Mouse (Mus musculus) MEL (cell line): Measurements from ENCODE around the gene AC109138.7. TPM values are rescaled to one million over a fixed set of nuclear protein-coding genes. Genes with fewer than 3 reads are reported as not detected.

ENCODE experiments used
- DNase-seq: peaks from one replicate; pipeline ENCODE4 v3.0.0; 2011; ENCODE audit warnings: low read depth, low spot score
- H3K27ac ChIP-seq: 2 replicates; pipeline ENCODE4 v1.5.1; 2012; ENCODE audit warnings: low read depth, mild to moderate bottlenecking, control low read depth, low read length, moderate library complexity; ENCODE audit not compliant: control insufficient read depth
- H3K27me3 ChIP-seq, 2 experiments: fragments of 150-350 bp in 1 of 2; sonication (generic) in 1 of 2; 2 replicates each; pipeline ENCODE4 v1.6.1; 2012; ENCODE audit warnings: low read length in 2 of 2, mild to moderate bottlenecking in 2 of 2, improper control_type of control experiment in 1 of 2, moderate library complexity in 1 of 2; ENCODE audit not compliant: insufficient read depth in 2 of 2, control insufficient read depth in 1 of 2
- H3K36me3 ChIP-seq, 2 experiments: 2 replicates each; pipeline ENCODE4 v1.6.1; 2012 to 2014; ENCODE audit warnings: low read length in 2 of 2, improper control_type of control experiment in 1 of 2, inconsistent platforms in 1 of 2, mild to moderate bottlenecking in 1 of 2; ENCODE audit not compliant: insufficient read depth in 2 of 2, control insufficient read depth in 1 of 2
- H3K4me1 ChIP-seq, 2 experiments: fragments of 150-350 bp in 1 of 2; sonication (generic) in 1 of 2; 2 replicates each; pipeline ENCODE4 v1.6.1; 2012; ENCODE audit warnings: low read length in 2 of 2, improper control_type of control experiment in 1 of 2, mild to moderate bottlenecking in 1 of 2; ENCODE audit not compliant: insufficient read depth in 2 of 2, control insufficient read depth in 1 of 2
- H3K4me3 ChIP-seq, 2 experiments: fragments of 150-350 bp in 1 of 2; sonication (generic) in 1 of 2; 2 replicates each; pipeline ENCODE4 v1.5.1; 2012; ENCODE audit warnings: low read depth in 2 of 2, low read length in 2 of 2, mild to moderate bottlenecking in 2 of 2, moderate library complexity in 2 of 2, control low read depth in 1 of 2, improper control_type of control experiment in 1 of 2; ENCODE audit not compliant: control insufficient read depth in 1 of 2, insufficient read depth in 1 of 2
- H3K79me2 ChIP-seq: 2 replicates; pipeline ENCODE4 v1.6.1; 2012; ENCODE audit warnings: mild to moderate bottlenecking, low read length, moderate library complexity; ENCODE audit not compliant: control insufficient read depth, poor library complexity, insufficient read depth
- H3K9ac ChIP-seq: 2 replicates; pipeline ENCODE4 v1.6.1; 2012; ENCODE audit warnings: low read depth, mild to moderate bottlenecking, control low read depth, low read length, moderate library complexity; ENCODE audit not compliant: control insufficient read depth, poor library complexity, severe bottlenecking
- H3K9me3 ChIP-seq: fragments of 150-350 bp; sonication (generic); replicated peaks from 2 replicates; pipeline ENCODE4 v1.6.1; 2012; ENCODE audit warnings: mild to moderate bottlenecking, low read length, improper control_type of control experiment, moderate library complexity; ENCODE audit not compliant: insufficient read depth
- CHD1 ChIP-seq: IDR thresholded peaks from 2 replicates; pipeline ENCODE4 v1.6.1; 2012; ENCODE audit warnings: low read depth, mild to moderate bottlenecking, inconsistent platforms, low read length, improper control_type of control experiment
- CHD2 ChIP-seq: IDR thresholded peaks from 2 replicates; pipeline ENCODE4 v1.6.1; 2011; ENCODE audit warnings: low read length, improper control_type of control experiment
- ELF1 ChIP-seq: IDR thresholded peaks from 2 replicates; pipeline ENCODE4 v1.6.1; 2014; ENCODE audit warnings: low read depth, mild to moderate bottlenecking, inconsistent platforms, low read length, improper control_type of control experiment, moderate library complexity
- ETS1 ChIP-seq: IDR thresholded peaks from 2 replicates; pipeline ENCODE4 v1.6.1; 2012; ENCODE audit warnings: low read depth, mild to moderate bottlenecking, inconsistent platforms, low read length, improper control_type of control experiment, moderate library complexity
- GABPA ChIP-seq: IDR thresholded peaks from 2 replicates; pipeline ENCODE4 v1.6.1; 2012; ENCODE audit warnings: low read depth, mild to moderate bottlenecking, inconsistent platforms, low read length, improper control_type of control experiment, moderate library complexity
- HCFC1 ChIP-seq: IDR thresholded peaks from 2 replicates; pipeline ENCODE4 v1.6.1; 2012; ENCODE audit warnings: low read depth, mild to moderate bottlenecking, inconsistent platforms, low read length, improper control_type of control experiment, moderate library complexity
- KAT2A ChIP-seq: conservative IDR thresholded peaks from 2 replicates; pipeline ENCODE4 v1.6.1; 2012; ENCODE audit warnings: low read depth, low read length, improper control_type of control experiment, inconsistent platforms
- MAFK ChIP-seq: IDR thresholded peaks from 2 replicates; pipeline ENCODE4 v1.6.1; 2011; ENCODE audit warnings: low read depth, mild to moderate bottlenecking, low read length, improper control_type of control experiment, borderline replicate concordance
- MAX ChIP-seq: IDR thresholded peaks from 2 replicates; pipeline ENCODE4 v1.6.1; 2011; ENCODE audit warnings: low read length, improper control_type of control experiment
- MEF2A ChIP-seq: IDR thresholded peaks from 2 replicates; pipeline ENCODE4 v1.6.1; 2014; ENCODE audit warnings: low read depth, mild to moderate bottlenecking, inconsistent platforms, low read length, improper control_type of control experiment; ENCODE audit not compliant: poor library complexity, insufficient replicate concordance, severe bottlenecking; ENCODE audit errors: extremely low read depth
- MYB ChIP-seq: IDR thresholded peaks from 2 replicates; pipeline ENCODE4 v1.6.1; 2011; ENCODE audit warnings: mild to moderate bottlenecking, low read depth, low read length, improper control_type of control experiment
- MYC ChIP-seq: IDR thresholded peaks from 2 replicates; pipeline ENCODE4 v1.6.1; 2011; ENCODE audit warnings: low read depth, mild to moderate bottlenecking, low read length, improper control_type of control experiment, moderate library complexity
- POLR2A ChIP-seq, 2 experiments: IDR thresholded peaks; 2 replicates each; pipeline ENCODE4 v1.6.1; 2011 to 2012; ENCODE audit warnings: low read length in 2 of 2, mild to moderate bottlenecking in 2 of 2, control low read depth in 1 of 2, improper control_type of control experiment in 1 of 2, low read depth in 1 of 2, moderate library complexity in 1 of 2; ENCODE audit not compliant: control insufficient read depth in 1 of 2, insufficient read depth in 1 of 2, poor library complexity in 1 of 2
- POLR2AphosphoS5 ChIP-seq: IDR thresholded peaks from 2 replicates; pipeline ENCODE4 v1.6.1; 2012; ENCODE audit warnings: low read depth, borderline replicate concordance, mild to moderate bottlenecking, inconsistent platforms, low read length, moderate library complexity, mixed read lengths
- RCOR1 ChIP-seq: IDR thresholded peaks from 2 replicates; pipeline ENCODE4 v1.6.1; 2012; ENCODE audit warnings: low read depth, mild to moderate bottlenecking, inconsistent platforms, low read length, improper control_type of control experiment
- SIN3A ChIP-seq: IDR thresholded peaks from 2 replicates; pipeline ENCODE4 v1.6.1; 2012; ENCODE audit warnings: low read length, improper control_type of control experiment, inconsistent platforms
- TAL1 ChIP-seq: IDR thresholded peaks from 2 replicates; pipeline ENCODE4 v1.6.1; 2012; ENCODE audit warnings: mild to moderate bottlenecking, inconsistent platforms, low read length, moderate library complexity, mixed read lengths
- TBP ChIP-seq: IDR thresholded peaks from 2 replicates; pipeline ENCODE4 v1.8.0; 2011; ENCODE audit warnings: low read depth, low read length, improper control_type of control experiment
- TCF12 ChIP-seq: IDR thresholded peaks from 2 replicates; pipeline ENCODE4 v1.6.1; 2014; ENCODE audit warnings: low read depth, mild to moderate bottlenecking, inconsistent platforms, low read length, improper control_type of control experiment, moderate library complexity
- UBTF ChIP-seq: IDR thresholded peaks from 2 replicates; pipeline ENCODE4 v1.6.1; 2012; ENCODE audit warnings: low read depth, mild to moderate bottlenecking, inconsistent platforms, low read length, improper control_type of control experiment, moderate library complexity, borderline replicate concordance; ENCODE audit not compliant: insufficient read depth
- USF1 ChIP-seq: IDR thresholded peaks from 2 replicates; pipeline ENCODE4 v1.6.1; 2014; ENCODE audit warnings: low read depth, mild to moderate bottlenecking, inconsistent platforms, low read length, improper control_type of control experiment, moderate library complexity
- USF2 ChIP-seq, 2 experiments: IDR thresholded peaks; 2 replicates each; pipeline ENCODE4 v1.6.1; 2011 to 2012; ENCODE audit warnings: improper control_type of control experiment in 2 of 2, low read length in 2 of 2, borderline replicate concordance in 1 of 2, inconsistent platforms in 1 of 2, low read depth in 1 of 2, mild to moderate bottlenecking in 1 of 2; ENCODE audit not compliant: insufficient read depth in 1 of 2
- ZC3H11A ChIP-seq: IDR thresholded peaks from 2 replicates; pipeline ENCODE4 v1.6.1; 2012; ENCODE audit warnings: low read depth, mild to moderate bottlenecking, inconsistent platforms, low read length, improper control_type of control experiment
- ZKSCAN1 ChIP-seq: IDR thresholded peaks from 2 replicates; pipeline ENCODE4 v1.6.1; 2012; ENCODE audit warnings: low read depth, mild to moderate bottlenecking, inconsistent platforms, low read length, improper control_type of control experiment, moderate library complexity
- ZMIZ1 ChIP-seq: IDR thresholded peaks from 2 replicates; pipeline ENCODE4 v1.6.1; 2012; ENCODE audit warnings: low read depth, mild to moderate bottlenecking, inconsistent platforms, low read length, improper control_type of control experiment, moderate library complexity
- polyA plus RNA-seq, 2 experiments: library from polyadenylated mRNA; stranded (reverse) in 1 of 2; unstranded in 1 of 2; fragments of >175 nt in 1 of 2; fragments of >200 nt in 1 of 2; gene quantifications; 2 replicates each; pipeline versions ENCODE4 v1.2.1 to v1.2.4; 2012; ENCODE audit warnings: low replicate concordance in 2 of 2, low read depth in 1 of 2; ENCODE audit not compliant: insufficient read length in 2 of 2, insufficient read depth in 1 of 2, missing spikeins in 1 of 2
- total RNA-seq: library from RNA; depleted of rRNA; stranded (reverse); fragments of 300-350 nt; gene quantifications from 2 replicates; pipeline ENCODE4 v1.2.3, GENCODE M21; 2012

Gene AC109138.7
- total and polyA plus RNA-seq, 3 experiments: not detected

DNA sequence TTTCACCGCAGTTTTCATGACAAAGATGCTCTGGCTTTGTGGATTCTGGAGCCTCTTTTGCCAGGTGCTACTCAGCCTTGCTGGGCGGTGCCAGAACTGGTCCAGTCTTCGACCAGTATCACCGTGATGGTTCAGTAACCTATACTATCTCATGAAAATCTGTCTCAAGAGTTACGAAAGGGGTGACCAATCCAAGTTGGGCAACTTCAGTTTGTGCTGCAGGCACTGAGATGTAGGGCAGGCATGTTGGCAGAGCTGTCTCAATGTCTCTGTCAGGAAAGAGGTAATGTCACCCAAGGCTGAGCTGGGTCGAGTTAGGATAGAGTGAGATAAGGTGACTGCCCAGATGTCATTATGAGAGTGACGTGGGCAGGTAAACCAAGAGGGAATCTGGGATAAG lies 33.7 kb upstream of the AC109138.7 start:
- Histone ChIP-seq H3K36me3 (0 out of 4 replicates have a peak, but pooled peaks cover 0 to 2% of the 10 kb centered on the region in 2 experiments), H3K79me2 (no peaks in the 10 kb centered on the region), H3K27ac (no peak overlapping the region), H3K27me3 (no peaks in the 10 kb centered on the region), H3K4me3 (no peak overlapping the region), H3K9me3 (no peaks in the 10 kb centered on the region), H3K9ac (no peak overlapping the region), H3K4me1 (no peaks in the 10 kb centered on the region)
- TF ChIP-seq ZKSCAN1: no peak
- no peak for TF ChIP-seq ELF1
- no peak for TF ChIP-seq MAX
- TF ChIP-seq ETS1: no peak
- no peak for TF ChIP-seq TCF12
- no peak for TF ChIP-seq TBP
- TF ChIP-seq CHD1: no peak
- TF ChIP-seq MAFK: no peak
- no peak for TF ChIP-seq USF1
- TF ChIP-seq MYC: no peak
- no peak for DNase-seq

GRCm38 (mm10) chr19:4181892-4182291 lies 32.3 kb upstream of the AC109138.7 start:
- Histone ChIP-seq H3K4me1 (no peaks in the 10 kb centered on the region), H3K36me3 (0 out of 4 replicates have a peak, but pooled peaks cover 0 to 2% of the 10 kb centered on the region in 2 experiments), H3K9ac (no peak overlapping the region), H3K4me3 (no peak overlapping the region), H3K9me3 (no peaks in the 10 kb centered on the region), H3K27ac (no peak overlapping the region), H3K79me2 (no peaks in the 10 kb centered on the region), H3K27me3 (no peaks in the 10 kb centered on the region)
- DNase-seq: peak; percentile 70
- TF ChIP-seq SIN3A: peak; percentile 13; the same call in 1 of the 2 replicates
- no peak for TF ChIP-seq TCF12
- no peak for TF ChIP-seq KAT2A
- TF ChIP-seq RCOR1: no peak

GRCm38 (mm10) chr19:4183689-4184088 lies 30.5 kb upstream of the AC109138.7 start:
- Histone ChIP-seq H3K4me3 (no peak overlapping the region), H3K4me1 (no peaks in the 10 kb centered on the region), H3K9ac (no peak overlapping the region), H3K27me3 (no peaks in the 10 kb centered on the region), H3K9me3 (no peaks in the 10 kb centered on the region), H3K79me2 (no peaks in the 10 kb centered on the region), H3K36me3 (0 out of 4 replicates have a peak, but pooled peaks cover 0 to 2% of the 10 kb centered on the region in 2 experiments), H3K27ac (no peak overlapping the region)
- TF ChIP-seq ETS1: no peak
- TF ChIP-seq GABPA: no peak
- no peak for TF ChIP-seq MYB
- no peak for TF ChIP-seq POLR2AphosphoS5
- no peak for TF ChIP-seq ZMIZ1
- no peak for TF ChIP-seq CHD2
- no peak for TF ChIP-seq TBP
- TF ChIP-seq USF2 (IDR thresholded peaks at IDR 0.05; ENCODE audit: borderline replicate concordance in 1 of 2, insufficient read depth in 1 of 2, low read depth in 1 of 2, low read length in 2 of 2): no peak
- no peak for TF ChIP-seq ZC3H11A
- TF ChIP-seq POLR2A (IDR thresholded peaks at IDR 0.05; ENCODE audit: control insufficient read depth in 1 of 2, insufficient read depth in 1 of 2, low read depth in 1 of 2, low read length in 2 of 2, poor library complexity in 1 of 2): no peak
- TF ChIP-seq MAX: no peak
- no peak for TF ChIP-seq RCOR1
- no peak for TF ChIP-seq TCF12
- no peak for TF ChIP-seq ELF1
- TF ChIP-seq ZKSCAN1: no peak
- TF ChIP-seq CHD1: no peak
- TF ChIP-seq HCFC1: no peak
- no peak for TF ChIP-seq UBTF
- no peak for TF ChIP-seq TAL1
- TF ChIP-seq MEF2A: no peak
- DNase-seq: no peak
